Mouse (Mus musculus): ENCODE data around the gene Cox7c.

DNA sequence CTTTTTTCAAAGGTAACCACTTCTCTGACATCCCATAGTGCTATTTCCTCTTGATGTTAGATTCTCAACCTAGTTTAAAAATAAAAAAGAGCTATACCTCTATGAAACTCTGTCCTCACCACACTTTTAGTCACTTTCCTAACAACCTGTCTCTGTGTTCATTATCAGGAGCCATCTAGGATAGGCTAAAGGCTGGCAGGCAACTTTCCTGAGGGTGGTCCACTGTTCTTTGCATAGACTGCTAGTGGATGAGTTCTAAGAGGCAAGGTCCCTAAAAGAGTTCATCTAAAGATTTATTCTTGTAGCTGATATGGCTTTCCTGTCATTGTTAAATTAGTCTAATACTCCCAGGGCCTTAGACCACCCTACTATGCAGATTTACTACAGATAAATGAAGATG lies 20.8 kb upstream of the Cox7c start:
- TF ChIP-seq POLR2A (IDR thresholded peaks at IDR 0.05; ENCODE audit: borderline replicate concordance, extremely low read depth, low read depth, low read length) (no peak), CTCF (IDR thresholded peaks at IDR 0.05; ENCODE audit: insufficient read depth, low read length) (no peak)
